ENCODE assay signal across 8 mouse cellular contexts in genomic region chr7:75371991-75372390, GRCm38 (mm10).
DNase-seq lines count a peak whose midpoint lies in the region; ATAC-seq and TF ChIP-seq lines count a peak whose summit lies in the region.
"Had no signal": no experiment of that assay in that cellular context is flagged by ENCODE, and none has a peak within 500 bp of the region (broad histone marks: within the 10 kb centered on the region; RNA-seq: fewer than 3 reads in every experiment).

No protein-coding gene starts in this region.

- no peaks in the 10 kb centered on the region for H3K9me3 ChIP-seq in midbrain, postnatal 0 days (ENCODE audit: low read length)
- H3K9me3 ChIP-seq in midbrain, embryonic 14.5 days (ENCODE audit: control insufficient read depth, low read length) = no peaks in the 10 kb centered on the region
- H3K9me3 ChIP-seq in heart, embryonic 14.5 days (ENCODE audit: control insufficient read depth, low read length) = no peaks in the 10 kb centered on the region
- no peaks in the 10 kb centered on the region for H3K9me3 ChIP-seq in forebrain, embryonic 10.5 days
- H3K9me3 ChIP-seq: limb, embryonic 15.5 days had no signal

- H3K4me2 ChIP-seq in midbrain, postnatal 0 days (ENCODE audit: low read depth, low read length, poor library complexity, severe bottlenecking) = no peak overlapping the region
- no peak overlapping the region for H3K4me2 ChIP-seq in midbrain, embryonic 14.5 days (ENCODE audit: low read length)
- H3K4me2 ChIP-seq in heart, embryonic 14.5 days (ENCODE audit: low read length) = no peak overlapping the region
- H3K4me2 ChIP-seq: limb, embryonic 15.5 days had no signal

- no peaks in the 10 kb centered on the region for H3K4me1 ChIP-seq in midbrain, postnatal 0 days (ENCODE audit: insufficient read depth, low read length)
- no peaks in the 10 kb centered on the region for H3K4me1 ChIP-seq in midbrain, embryonic 14.5 days (ENCODE audit: control insufficient read depth, insufficient read depth, low read length)
- H3K4me1 ChIP-seq in heart, embryonic 14.5 days (ENCODE audit: control insufficient read depth in 2 of 2, insufficient read depth in 2 of 2, low read length in 2 of 2) = peaks cover 10 to 24% of the 10 kb centered on the region in 2 experiments
- no peaks in the 10 kb centered on the region for H3K4me1 ChIP-seq in forebrain, embryonic 10.5 days

- 61% methylated on average over 6 of the region's 6 CpGs for WGBS in midbrain, postnatal 0 days
- WGBS in midbrain, embryonic 14.5 days = 59% methylated on average over 6 of the region's 6 CpGs
- WGBS in heart, embryonic 14.5 days = 35% methylated on average over 6 of the region's 6 CpGs
- WGBS in forebrain, embryonic 10.5 days = 75% methylated on average over 6 of the region's 6 CpGs

- no peak overlapping the region for H3K27ac ChIP-seq in midbrain, postnatal 0 days (ENCODE audit: low read depth, low read length)
- no peak overlapping the region for H3K27ac ChIP-seq in midbrain, embryonic 14.5 days (replicated peaks; ENCODE audit: low read depth, low read length)
- H3K27ac ChIP-seq in heart, embryonic 14.5 days (replicated peaks in 1 of 2; ENCODE audit: control insufficient read depth in 1 of 2, insufficient read depth in 1 of 2, low read depth in 2 of 2, low read length in 2 of 2) = no peak overlapping the region
- H3K27ac ChIP-seq in forebrain, embryonic 10.5 days = no peak overlapping the region
- H3K27ac ChIP-seq: limb, embryonic 15.5 days had no signal

- no peak for TF ChIP-seq CTCF in midbrain, postnatal 0 days (IDR thresholded peaks at IDR 0.05)

- no peak for ATAC-seq in midbrain, postnatal 0 days (ENCODE audit: low FRiP score)
- ATAC-seq in midbrain, embryonic 14.5 days (ENCODE audit: low FRiP score, low TSS enrichment) = no peak
- no peak for ATAC-seq in heart, embryonic 14.5 days (ENCODE audit: insufficient number of reproducible peaks, insufficient read depth, low FRiP score, low read depth)

- H3K36me3 ChIP-seq in midbrain, postnatal 0 days (ENCODE audit: insufficient read depth, low read length) = no peaks in the 10 kb centered on the region
- no peaks in the 10 kb centered on the region for H3K36me3 ChIP-seq in midbrain, embryonic 14.5 days (ENCODE audit: control insufficient read depth, insufficient read depth, low read length)
- no peaks in the 10 kb centered on the region for H3K36me3 ChIP-seq in heart, embryonic 14.5 days (ENCODE audit: control insufficient read depth, insufficient read depth, low read length)
- no peaks in the 10 kb centered on the region for H3K36me3 ChIP-seq in forebrain, embryonic 10.5 days (replicated peaks)
- H3K36me3 ChIP-seq: limb, embryonic 15.5 days had no signal

- H3K27me3 ChIP-seq in midbrain, postnatal 0 days (ENCODE audit: insufficient read depth, low read length) = no peaks in the 10 kb centered on the region
- no peaks in the 10 kb centered on the region for H3K27me3 ChIP-seq in midbrain, embryonic 14.5 days (ENCODE audit: control insufficient read depth, insufficient read depth, low read length)
- H3K27me3 ChIP-seq in heart, embryonic 14.5 days (ENCODE audit: control insufficient read depth, insufficient read depth, low read length) = no peaks in the 10 kb centered on the region
- peaks cover 10% of the 10 kb centered on the region; the same call in 1 of the 2 replicates for H3K27me3 ChIP-seq in forebrain, embryonic 10.5 days (ENCODE audit: poor library complexity, severe bottlenecking)
- H3K27me3 ChIP-seq: limb, embryonic 15.5 days had no signal

- peak; percentile 14 for DNase-seq in midbrain, postnatal 0 days (ENCODE audit: low spot score)
- DNase-seq in midbrain, embryonic 14.5 days = no peak
- peak; percentile 39 to 46 for DNase-seq in lung, postnatal 4 days
- DNase-seq in thymus, postnatal 14 days = peak; percentile 78
- DNase-seq in urinary bladder, postnatal 36 days (ENCODE audit: low spot score in 2 of 2) = no peak
- no peak for DNase-seq in forebrain, embryonic 10.5 days (ENCODE audit: extremely low spot score, low spot score)

- no peak overlapping the region for H3K9ac ChIP-seq in midbrain, postnatal 0 days (replicated peaks; ENCODE audit: low read length, poor library complexity, severe bottlenecking)
- H3K9ac ChIP-seq in midbrain, embryonic 14.5 days (replicated peaks; ENCODE audit: low read length) = no peak overlapping the region
- 0 out of 2 replicates have a peak overlapping the region, but pooled peaks have one; percentile 42 for H3K9ac ChIP-seq in heart, embryonic 14.5 days (ENCODE audit: low read length)
- H3K9ac ChIP-seq: limb, embryonic 15.5 days had no signal

- H3K4me3 ChIP-seq in midbrain, postnatal 0 days (ENCODE audit: low read depth, low read length) = no peak overlapping the region
- H3K4me3 ChIP-seq in midbrain, embryonic 14.5 days (replicated peaks; ENCODE audit: low read depth, low read length) = no peak overlapping the region
- no peak overlapping the region for H3K4me3 ChIP-seq in heart, embryonic 14.5 days (ENCODE audit: control insufficient read depth in 1 of 2, insufficient read depth in 1 of 2, low read depth in 1 of 2, low read length in 2 of 2)
- H3K4me3 ChIP-seq in forebrain, embryonic 10.5 days = no peak overlapping the region
- H3K4me3 ChIP-seq: limb, embryonic 15.5 days had no signal

Comparison
In these comparisons a context has a peak if more than half of its experiments do, and no peak if none do; other contexts are left out.
1. DNase-seq: peak in midbrain, postnatal 0 days (single experiment), lung, postnatal 4 days (2 of 2) and thymus, postnatal 14 days (single experiment); none in midbrain, embryonic 14.5 days (single experiment), urinary bladder, postnatal 36 days (0 of 2) and forebrain, embryonic 10.5 days (single experiment).